Comparison of ENCODE assay signal across 9 mouse cellular contexts in genomic region chr3:108401692-108402527, GRCm38 (mm10). TPM values are rescaled to one million over a fixed set of nuclear protein-coding genes. Genes with fewer than 3 reads are reported as not detected.
DNase-seq lines count a peak whose midpoint lies in the region; ATAC-seq and TF ChIP-seq lines count a peak whose summit lies in the region.
"Had no signal": no experiment of that assay in that cellular context is flagged by ENCODE, and none has a peak within 500 bp of the region (broad histone marks: within the 10 kb centered on the region; RNA-seq: fewer than 3 reads in every experiment).

No protein-coding gene starts in this region.

- peaks cover 100% of the 10 kb centered on the region for H3K36me3 ChIP-seq in forebrain, embryonic 10.5 days (replicated peaks)
- H3K36me3 ChIP-seq in heart, embryonic 15.5 days: no peaks in the 10 kb centered on the region
- no peaks in the 10 kb centered on the region for H3K36me3 ChIP-seq in liver, embryonic 15.5 days (replicated peaks)
- peaks cover 89% of the 10 kb centered on the region for H3K36me3 ChIP-seq in neural tube, embryonic 12.5 days
- H3K36me3 ChIP-seq in stomach, postnatal 0 days (ENCODE audit: control insufficient read depth, insufficient read depth, low read length): no peaks in the 10 kb centered on the region; the same call in 1 of the 2 replicates

- DNase-seq in c-Kit-positive CD71-negative TER-119-negative erythroid progenitor cells, embryonic 14.5 days (ENCODE audit: low read depth): peak; percentile 78
- peak; percentile 83 for DNase-seq in forebrain, embryonic 10.5 days (ENCODE audit: extremely low spot score, low spot score)
- DNase-seq in kidney, postnatal 14 days: peak; percentile 94
- DNase-seq in stomach, postnatal 0 days (ENCODE audit: low spot score): peak; percentile 96

- H3K27me3 ChIP-seq in forebrain, embryonic 10.5 days (ENCODE audit: poor library complexity, severe bottlenecking): no peaks in the 10 kb centered on the region
- H3K27me3 ChIP-seq in heart, embryonic 15.5 days: peaks cover 7% of the 10 kb centered on the region
- H3K27me3 ChIP-seq in liver, embryonic 15.5 days: peaks cover 5% of the 10 kb centered on the region; the same call in 1 of the 2 replicates
- H3K27me3 ChIP-seq in neural tube, embryonic 12.5 days (replicated peaks): no peaks in the 10 kb centered on the region
- no peaks in the 10 kb centered on the region for H3K27me3 ChIP-seq in stomach, postnatal 0 days (ENCODE audit: control insufficient read depth, insufficient read depth, low read length)

- H3K27ac ChIP-seq in forebrain, embryonic 10.5 days: peak overlapping the region; percentile 62
- H3K27ac ChIP-seq in heart, embryonic 15.5 days: no peak overlapping the region
- no peak overlapping the region for H3K27ac ChIP-seq in liver, embryonic 15.5 days (replicated peaks)
- H3K27ac ChIP-seq in neural tube, embryonic 12.5 days: 0 out of 2 replicates have a peak overlapping the region, but pooled peaks have one; percentile 27
- peak overlapping the region; percentile 56 for H3K27ac ChIP-seq in stomach, postnatal 0 days (replicated peaks)

- peak overlapping the region; percentile 13; the same call in 1 of the 2 replicates for H3K4me3 ChIP-seq in forebrain, embryonic 10.5 days
- no peak overlapping the region for H3K4me3 ChIP-seq in heart, embryonic 15.5 days
- no peak overlapping the region for H3K4me3 ChIP-seq in liver, embryonic 15.5 days (replicated peaks)
- no peak overlapping the region; the same call in 1 of the 2 replicates for H3K4me3 ChIP-seq in neural tube, embryonic 12.5 days
- H3K4me3 ChIP-seq in stomach, postnatal 0 days (ENCODE audit: low read depth, low read length): no peak overlapping the region
- H3K4me3 ChIP-seq: erythroblast, embryonic 14.5 days had no signal

- ATAC-seq in CD4-positive, CD25-positive, alpha-beta regulatory T cell, adult 4 months: peak; percentile 100
- ATAC-seq in heart, embryonic 15.5 days (replicated peaks; ENCODE audit: insufficient number of reproducible peaks, insufficient read depth, low FRiP score, low read depth): peak; percentile 93
- peak; percentile 66 for ATAC-seq in liver, embryonic 15.5 days (ENCODE audit: insufficient read depth)
- peak; percentile 86 for ATAC-seq in neural tube, embryonic 12.5 days (ENCODE audit: low FRiP score, low read depth)
- ATAC-seq in stomach, postnatal 0 days (ENCODE audit: low FRiP score, low TSS enrichment): peak; percentile 94

- peaks cover 52% of the 10 kb centered on the region for H3K4me1 ChIP-seq in forebrain, embryonic 10.5 days
- peaks cover 7% of the 10 kb centered on the region; the same call in 1 of the 2 replicates for H3K4me1 ChIP-seq in heart, embryonic 15.5 days (replicated peaks)
- H3K4me1 ChIP-seq in liver, embryonic 15.5 days (replicated peaks): peaks cover 3% of the 10 kb centered on the region; the same call in 1 of the 2 replicates
- peaks cover 37% of the 10 kb centered on the region for H3K4me1 ChIP-seq in neural tube, embryonic 12.5 days
- H3K4me1 ChIP-seq in stomach, postnatal 0 days (replicated peaks; ENCODE audit: control insufficient read depth, insufficient read depth): no peaks in the 10 kb centered on the region

- TF ChIP-seq CTCF in stomach, postnatal 0 days (IDR thresholded peaks at IDR 0.05; ENCODE audit: low read depth): peak; percentile 98

- 39% methylated on average over 22 of the region's 22 CpGs for WGBS in forebrain, embryonic 10.5 days
- WGBS in heart, embryonic 15.5 days: 34% methylated on average over 22 of the region's 22 CpGs
- WGBS in liver, embryonic 15.5 days (ENCODE audit: insufficient replicate concordance): 33% methylated on average over 22 of the region's 22 CpGs
- 37% methylated on average over 22 of the region's 22 CpGs for WGBS in neural tube, embryonic 12.5 days
- whole genome bisulfite sequencing in stomach, postnatal 0 days: 24% methylated on average over 22 of the region's 22 CpGs

- H3K4me2 ChIP-seq in heart, embryonic 15.5 days: peak overlapping the region; percentile 48
- peak overlapping the region; percentile 37 for H3K4me2 ChIP-seq in liver, embryonic 15.5 days
- H3K4me2 ChIP-seq in neural tube, embryonic 12.5 days (replicated peaks): peak overlapping the region; percentile 27; the same call in 1 of the 2 replicates
- peak overlapping the region; percentile 36 for H3K4me2 ChIP-seq in stomach, postnatal 0 days (replicated peaks; ENCODE audit: low read depth)

- H3K9ac ChIP-seq in heart, embryonic 15.5 days: no peak overlapping the region
- H3K9ac ChIP-seq in liver, embryonic 15.5 days: no peak overlapping the region
- H3K9ac ChIP-seq in neural tube, embryonic 12.5 days: no peak overlapping the region
- no peak overlapping the region for H3K9ac ChIP-seq in stomach, postnatal 0 days (ENCODE audit: low read length)

- H3K9me3 ChIP-seq in forebrain, embryonic 10.5 days: no peaks in the 10 kb centered on the region
- H3K9me3 ChIP-seq in heart, embryonic 15.5 days (replicated peaks): no peaks in the 10 kb centered on the region
- no peaks in the 10 kb centered on the region for H3K9me3 ChIP-seq in liver, embryonic 15.5 days (replicated peaks)
- H3K9me3 ChIP-seq in neural tube, embryonic 12.5 days: no peaks in the 10 kb centered on the region
- no peaks in the 10 kb centered on the region for H3K9me3 ChIP-seq in stomach, postnatal 0 days (ENCODE audit: control insufficient read depth, low read length)

- TF ChIP-seq EP300 in stomach, postnatal 0 days (optimal IDR thresholded peaks at IDR 0.05): no peak

RNA-seq across cellular contexts. Expression of gene Celsr2, which starts 13.4 kb away (rescaled TPM):
- polyA plus RNA-seq in CD4-positive, CD25-positive, alpha-beta regulatory T cell, adult 4 months (2017; shearing (Covaris generic)): 1 to 10 TPM in 1 of 2 experiments, under 1 TPM in 1; 0.61 to 2.1 TPM
- polyA plus RNA-seq in forebrain, embryonic 10.5 days (2016; fragmentation: Nextera tagmentation; extraction: Ambion mirVana): 32.1 and 35.1 TPM in 2 replicates
- 2.4 and 3.6 TPM in 2 replicates for polyA plus RNA-seq in heart, embryonic 15.5 days (2015; fragmentation: Nextera tagmentation; extraction: Ambion mirVana)
- polyA plus RNA-seq in liver, embryonic 15.5 days (2015; fragmentation: Nextera tagmentation; extraction: Ambion mirVana): 0.24 and 0.36 TPM in 2 replicates
- 71.4 and 71.5 TPM in 2 replicates for polyA plus RNA-seq in neural tube, embryonic 12.5 days (2016; fragmentation: Nextera tagmentation; extraction: Ambion mirVana)
- polyA plus RNA-seq in stomach, postnatal 0 days (2015; fragmentation: Nextera tagmentation; extraction: Ambion mirVana): 7.5 and 9.7 TPM in 2 replicates

RNA-seq across cellular contexts. Expression of gene Psrc1, which starts 18.3 kb away (rescaled TPM):
- 1 to 10 TPM; 1.7 to 3.4 TPM for polyA plus RNA-seq in CD4-positive, CD25-positive, alpha-beta regulatory T cell, adult 4 months (2017; shearing (Covaris generic))
- polyA plus RNA-seq in forebrain, embryonic 10.5 days (2016; fragmentation: Nextera tagmentation; extraction: Ambion mirVana): 115 and 117 TPM in 2 replicates
- 17.1 and 23.1 TPM in 2 replicates for polyA plus RNA-seq in heart, embryonic 15.5 days (2015; fragmentation: Nextera tagmentation; extraction: Ambion mirVana)
- polyA plus RNA-seq in liver, embryonic 15.5 days (2015; fragmentation: Nextera tagmentation; extraction: Ambion mirVana): 11.9 and 13.6 TPM in 2 replicates
- polyA plus RNA-seq in neural tube, embryonic 12.5 days (2016; fragmentation: Nextera tagmentation; extraction: Ambion mirVana): 35.7 and 37.1 TPM in 2 replicates
- polyA plus RNA-seq in stomach, postnatal 0 days (2015; fragmentation: Nextera tagmentation; extraction: Ambion mirVana): 7.7 and 8.3 TPM in 2 replicates

RNA-seq across cellular contexts. Expression of gene Mybphl, which starts 37.2 kb away (rescaled TPM):
- polyA plus RNA-seq in CD4-positive, CD25-positive, alpha-beta regulatory T cell, adult 4 months (2017; shearing (Covaris generic)): not detected
- polyA plus RNA-seq in forebrain, embryonic 10.5 days (2016; fragmentation: Nextera tagmentation; extraction: Ambion mirVana): not detected in 2 replicates
- polyA plus RNA-seq in heart, embryonic 15.5 days (2015; fragmentation: Nextera tagmentation; extraction: Ambion mirVana): 41.5 and 48.0 TPM in 2 replicates
- polyA plus RNA-seq in liver, embryonic 15.5 days (2015; fragmentation: Nextera tagmentation; extraction: Ambion mirVana): 0.47 and 0.56 TPM in 2 replicates
- polyA plus RNA-seq in neural tube, embryonic 12.5 days (2016; fragmentation: Nextera tagmentation; extraction: Ambion mirVana): 0.25 and 0.26 TPM in 2 replicates
- polyA plus RNA-seq in stomach, postnatal 0 days (2015; fragmentation: Nextera tagmentation; extraction: Ambion mirVana): not detected in 2 replicates
- polyA plus RNA-seq: erythroblast, embryonic 14.5 days had no signal

RNA-seq across cellular contexts. Expression of gene Sars, which starts 43.1 kb away (rescaled TPM):
- 100 to 1,000 TPM; 164 to 188 TPM for polyA plus RNA-seq in CD4-positive, CD25-positive, alpha-beta regulatory T cell, adult 4 months (2017; shearing (Covaris generic))
- polyA plus RNA-seq in forebrain, embryonic 10.5 days (2016; fragmentation: Nextera tagmentation; extraction: Ambion mirVana): 160 and 167 TPM in 2 replicates
- polyA plus RNA-seq in heart, embryonic 15.5 days (2015; fragmentation: Nextera tagmentation; extraction: Ambion mirVana): 79.7 and 80.9 TPM in 2 replicates
- polyA plus RNA-seq in liver, embryonic 15.5 days (2015; fragmentation: Nextera tagmentation; extraction: Ambion mirVana): 72.2 and 79.6 TPM in 2 replicates
- 212 and 213 TPM in 2 replicates for polyA plus RNA-seq in neural tube, embryonic 12.5 days (2016; fragmentation: Nextera tagmentation; extraction: Ambion mirVana)
- 99.5 and 102 TPM in 2 replicates for polyA plus RNA-seq in stomach, postnatal 0 days (2015; fragmentation: Nextera tagmentation; extraction: Ambion mirVana)

Comparison
In these comparisons a context has a peak if more than half of its experiments do, and no peak if none do; other contexts are left out.
1. H3K27ac ChIP-seq: peak in forebrain, embryonic 10.5 days (single experiment), neural tube, embryonic 12.5 days (single experiment) and stomach, postnatal 0 days (single experiment); none in heart, embryonic 15.5 days (single experiment) and liver, embryonic 15.5 days (single experiment).
2. RNA of gene Mybphl, which starts 37.2 kb away (polyA plus RNA-seq): 41.5 to 48.0 TPM in heart, embryonic 15.5 days; 0.47 to 0.56 TPM in liver, embryonic 15.5 days, 0.25 to 0.26 TPM in neural tube, embryonic 12.5 days, not detected in stomach, postnatal 0 days, not detected in forebrain, embryonic 10.5 days and not detected in CD4-positive, CD25-positive, alpha-beta regulatory T cell, adult 4 months; every median in the first group is over 10 times any median in the second.
3. Peak in every context shown above with its lines, with median percentiles within 50 percentile points of each other: ATAC-seq, DNase-seq and H3K4me2 ChIP-seq.